Mouse (Mus musculus) lung, adult 18-20 months (tissue): ENCODE measurements around the gene Rfx8.

ENCODE experiments used
- DNase-seq, 2 experiments: peaks; one replicate each; pipeline ENCODE4 v3.0.0; 2022; ENCODE audit warnings: mixed read lengths in 2 of 2

The Rfx8 gene

DNA sequence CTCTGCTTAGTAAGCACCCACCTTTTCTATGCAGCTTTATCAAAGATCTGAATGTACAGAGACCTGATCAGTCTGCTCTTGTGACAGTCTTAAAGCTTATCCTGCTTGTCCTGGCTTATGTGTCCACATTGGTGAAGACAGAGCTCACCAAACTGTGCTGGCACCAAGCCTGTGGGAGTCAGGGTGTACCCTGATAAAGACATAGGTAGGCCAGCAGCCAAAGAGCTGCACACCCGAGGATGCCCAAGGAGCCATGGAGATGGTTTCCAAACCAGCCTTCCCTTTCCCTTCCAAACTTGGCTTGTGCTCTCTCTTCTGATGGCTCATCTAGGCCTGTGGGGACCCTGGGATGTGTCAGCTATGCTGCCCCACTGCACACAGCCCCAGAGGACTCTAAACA, 76.5 kb downstream of the Rfx8 start:
- DNase-seq = no peak

DNA sequence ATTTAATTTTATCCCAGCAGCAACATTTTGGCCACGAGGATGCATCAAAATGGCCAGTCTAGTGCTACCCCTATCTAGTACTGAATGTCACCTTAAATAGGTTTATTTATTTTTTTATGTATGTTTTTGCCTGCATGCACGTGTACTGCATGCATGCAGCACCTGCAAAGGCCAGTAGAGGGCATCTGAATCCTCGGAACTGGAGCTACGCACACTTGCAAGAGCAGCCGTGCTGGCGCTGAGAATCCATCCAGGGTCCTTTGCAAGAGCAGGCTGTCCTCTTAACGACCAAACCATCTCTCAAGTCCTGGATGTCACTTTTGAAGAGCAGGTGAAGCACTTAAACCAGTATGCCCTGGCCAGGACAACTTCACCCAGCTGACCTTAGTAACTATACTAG, 79.1 kb downstream of the Rfx8 start:
- no peak for DNase-seq

DNA sequence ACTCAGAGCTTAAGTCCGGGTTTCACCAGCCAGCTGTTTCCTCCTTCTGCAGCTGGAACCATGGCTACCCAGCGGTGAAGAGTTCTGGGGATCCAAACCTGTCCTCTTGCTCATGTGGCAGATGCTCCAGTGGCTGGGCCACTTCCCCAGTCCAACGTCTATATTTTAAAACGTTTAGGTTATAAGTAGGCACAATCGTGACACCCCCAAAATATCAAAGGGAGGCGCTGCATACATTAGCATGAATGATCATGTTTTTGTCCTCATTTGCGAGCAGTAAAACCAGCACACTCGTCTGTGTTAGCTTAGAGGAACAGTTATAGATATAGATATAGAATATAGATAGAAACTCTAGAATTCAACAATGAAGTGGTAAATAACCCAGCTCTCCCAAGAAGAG, 83.7 kb downstream of the Rfx8 start:
- no peak for DNase-seq

DNA sequence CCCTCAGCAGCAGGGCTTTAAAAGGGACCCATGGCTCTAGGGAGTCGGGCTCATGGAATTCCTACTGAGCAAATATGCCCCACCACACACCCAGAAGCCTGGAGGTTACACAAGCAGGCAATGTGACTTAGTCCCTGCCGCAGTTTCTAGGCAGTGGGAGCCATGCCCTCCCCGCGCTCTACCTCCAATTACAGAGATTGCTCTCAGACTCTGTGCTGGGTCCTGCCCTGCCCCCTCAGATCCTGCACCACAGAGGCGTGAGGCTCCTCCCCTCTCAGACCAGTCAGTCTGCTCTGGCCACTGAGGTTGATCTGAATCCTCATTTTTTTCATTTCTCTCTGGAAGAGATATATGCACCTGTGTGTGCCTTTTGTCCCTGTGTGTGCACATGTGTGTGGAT, 84.1 kb downstream of the Rfx8 start:
- DNase-seq = peak; percentile 6 to 23

DNA sequence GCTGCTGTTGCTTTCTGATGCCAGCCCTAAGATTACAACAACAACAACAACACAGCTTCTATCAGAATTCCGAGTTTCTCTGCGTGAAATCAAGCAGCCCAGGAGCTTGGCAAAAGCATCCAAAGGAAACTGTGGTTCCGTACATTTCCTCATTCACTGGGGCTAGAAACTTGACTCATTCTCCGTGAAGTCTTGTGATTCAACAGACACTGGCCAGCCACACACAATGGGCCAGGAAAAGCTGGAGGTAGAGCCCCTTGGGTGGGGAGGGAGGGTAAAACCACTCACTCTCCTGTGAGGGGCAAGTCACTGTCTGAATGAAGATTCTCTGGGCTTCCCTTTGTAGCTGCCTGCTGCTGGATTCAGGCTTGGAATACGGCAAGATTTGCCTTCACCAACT, 84.6 kb downstream of the Rfx8 start:
- no peak for DNase-seq

DNA sequence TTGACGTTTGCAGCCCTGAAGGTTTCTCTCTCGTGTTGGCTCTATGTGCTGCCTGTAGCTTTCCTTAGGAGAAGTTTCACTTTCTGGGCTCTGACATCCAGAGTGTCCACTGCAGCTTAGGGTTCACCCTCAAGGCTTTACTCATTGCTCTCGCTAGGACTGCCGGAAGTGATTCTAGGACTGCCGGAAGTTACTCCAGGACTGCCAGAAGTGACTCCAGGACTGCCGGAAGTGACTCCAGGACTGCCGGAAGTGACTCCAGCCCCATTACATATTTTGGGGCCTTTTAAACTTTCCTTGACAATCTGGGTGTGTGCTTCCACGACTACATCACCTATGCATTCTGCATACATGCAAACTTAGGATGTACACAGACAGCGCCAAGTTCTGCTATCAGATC, 92.2 kb downstream of the Rfx8 start:
- no peak for DNase-seq

DNA sequence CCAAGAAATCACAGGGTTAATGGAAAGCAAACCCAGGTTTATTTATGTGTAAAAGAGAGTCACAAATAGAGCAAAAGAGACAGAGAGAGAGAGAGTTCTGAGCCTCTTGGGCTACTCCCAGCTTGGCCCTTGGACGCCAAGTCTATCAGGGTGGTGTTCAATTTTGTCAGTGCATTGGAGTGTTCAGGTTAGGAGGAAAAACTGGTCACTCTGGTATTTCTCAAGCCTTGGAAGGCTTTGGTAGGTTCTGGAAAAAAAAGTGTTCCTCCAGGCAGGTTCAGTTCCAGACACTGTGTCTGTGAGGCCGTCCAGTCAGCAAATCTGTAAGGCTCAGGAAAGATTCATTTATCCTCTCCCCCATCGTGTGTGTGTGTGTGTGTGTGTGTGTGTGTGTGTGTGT, 95.3 kb downstream of the Rfx8 start:
- peak in 1 of 2 experiments; percentile 10 for DNase-seq

DNA sequence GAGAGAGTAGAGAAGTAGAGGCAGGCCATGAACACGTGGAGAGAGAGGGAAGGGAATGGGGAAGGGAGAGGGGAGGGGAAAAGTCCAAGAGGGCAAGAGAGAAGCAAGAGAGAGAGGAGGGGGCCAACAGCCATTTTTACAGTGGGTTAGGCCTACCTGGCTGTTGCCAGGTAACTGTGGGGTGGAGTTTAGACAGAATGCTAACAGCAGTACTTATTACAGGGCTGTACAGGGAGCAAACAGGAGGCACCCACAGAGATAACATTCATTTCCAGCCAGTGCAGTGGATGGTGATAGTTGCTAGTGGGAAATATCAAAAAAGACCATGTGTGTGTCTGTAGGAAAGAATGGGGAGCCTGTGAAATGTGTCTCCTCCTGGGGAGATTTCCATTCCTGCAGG, 97.1 kb downstream of the Rfx8 start:
- DNase-seq = no peak

DNA sequence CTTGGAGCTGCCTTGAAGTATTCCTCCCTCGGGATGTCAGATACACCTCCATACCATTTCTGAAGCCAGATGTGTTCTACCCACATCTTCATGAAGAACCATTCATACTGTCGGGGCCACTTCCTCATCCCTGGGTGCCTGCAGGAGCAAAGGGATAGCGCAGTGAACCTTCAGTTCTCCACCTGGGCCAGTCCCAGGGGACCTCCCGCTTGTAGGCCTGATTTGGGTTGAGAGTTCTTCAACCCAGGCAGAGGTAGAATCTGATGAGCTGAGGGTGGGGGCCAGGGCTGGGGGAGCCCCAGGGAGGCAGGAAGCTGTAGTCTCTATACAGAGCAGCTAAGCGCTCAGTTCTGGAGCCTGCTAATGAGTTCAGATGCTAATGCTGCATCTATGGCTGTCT, 97.7 kb downstream of the Rfx8 start:
- no peak for DNase-seq

DNA sequence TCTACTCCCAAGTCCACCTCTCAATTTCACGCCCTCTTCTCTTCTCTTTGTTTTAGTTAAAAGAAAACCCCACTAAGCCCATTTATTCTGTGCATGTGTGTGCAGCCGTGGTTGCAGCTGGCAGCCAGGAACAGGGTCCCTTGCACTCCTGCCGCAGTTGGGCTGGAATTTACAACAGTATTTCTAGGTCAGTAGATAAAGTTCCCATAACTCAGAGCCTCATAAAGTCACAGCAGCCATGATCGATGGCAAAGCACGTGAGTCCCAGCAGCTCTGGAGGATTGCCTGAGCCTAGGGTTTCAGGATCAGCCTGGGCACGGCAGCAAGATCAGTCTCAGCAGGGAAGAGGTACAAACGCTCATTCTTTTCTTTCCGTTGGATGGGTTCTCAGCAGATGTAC, 102.3 kb downstream of the Rfx8 start:
- DNase-seq = no peak

DNA sequence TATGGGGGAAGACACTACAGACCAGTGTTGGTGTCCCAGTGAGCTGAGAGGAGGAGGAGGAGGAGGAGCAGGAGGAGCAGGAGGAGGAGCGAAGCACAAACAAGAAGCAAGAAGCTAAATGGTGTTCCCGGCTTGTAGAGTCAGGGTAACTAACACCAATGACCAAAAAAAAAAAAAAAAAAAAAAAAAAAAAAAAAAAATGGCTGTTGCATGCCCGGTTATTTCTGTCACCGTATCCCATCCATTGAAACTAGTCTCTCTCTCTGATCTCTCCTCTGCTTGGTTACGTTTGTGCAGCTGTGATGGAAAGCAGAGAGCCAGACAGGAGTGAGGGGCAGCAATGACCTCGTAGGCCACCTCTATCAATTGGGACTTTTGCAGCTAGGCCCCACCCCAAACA, 105.3 kb downstream of the Rfx8 start:
- no peak for DNase-seq
